Mouse (Mus musculus): Measurements from ENCODE around the gene Oca2. TPM values are rescaled to one million over a fixed set of nuclear protein-coding genes. Genes with fewer than 3 reads are reported as not detected.

Oca2 gene
- polyA plus RNA-seq, 1 experiment from 2014 or later = 0.12 TPM

GRCm38 (mm10) chr7:56519741-56520140 lies 280.2 kb downstream of the Oca2 start:
- Histone ChIP-seq H3K36me3 (no peaks in the 10 kb centered on the region), H3K27ac (replicated peaks) (no peak overlapping the region), H3K9ac (no peak overlapping the region), H3K4me3 (replicated peaks) (no peak overlapping the region), H3K27me3 (no peaks in the 10 kb centered on the region), H3K4me2 (replicated peaks) (no peak overlapping the region), H3K9me3 (replicated peaks) (no peaks in the 10 kb centered on the region), H3K4me1 (no peaks in the 10 kb centered on the region)
- no peak for ATAC-seq (ENCODE audit: insufficient number of reproducible peaks, low FRiP score, low TSS enrichment, low read depth)
- WGBS = 5% methylated on average over 5 of the region's 5 CpGs

GRCm38 (mm10) chr7:56534856-56535255 lies 295.3 kb downstream of the Oca2 start:
- Histone ChIP-seq H3K4me1 (no peaks in the 10 kb centered on the region), H3K27ac (replicated peaks) (no peak overlapping the region), H3K4me2 (replicated peaks) (no peak overlapping the region), H3K4me3 (replicated peaks) (no peak overlapping the region), H3K9me3 (replicated peaks) (no peaks in the 10 kb centered on the region), H3K9ac (no peak overlapping the region), H3K27me3 (no peaks in the 10 kb centered on the region), H3K36me3 (no peaks in the 10 kb centered on the region)
- ATAC-seq (ENCODE audit: insufficient number of reproducible peaks, low FRiP score, low TSS enrichment, low read depth) = no peak
- WGBS = 43% methylated on average over 2 of the region's 2 CpGs

- WGBS = 35% methylated on average over 4 of the region's 4 CpGs
- ATAC-seq (ENCODE audit: insufficient number of reproducible peaks, low FRiP score, low TSS enrichment, low read depth) = peak; percentile 47; the same call in 1 of the 2 replicates
- no peaks in the 10 kb centered on the region for H3K36me3 ChIP-seq
- no peak overlapping the region for H3K4me3 ChIP-seq (replicated peaks)
- no peak overlapping the region; the same call in 1 of the 2 replicates for H3K27ac ChIP-seq (replicated peaks)
- H3K4me2 ChIP-seq (replicated peaks) = no peak overlapping the region
- no peaks in the 10 kb centered on the region for H3K9me3 ChIP-seq (replicated peaks)
- no peaks in the 10 kb centered on the region for H3K27me3 ChIP-seq
- H3K4me1 ChIP-seq = 0 out of 2 replicates have a peak, but pooled peaks cover 6% of the 10 kb centered on the region
- no peak overlapping the region for H3K9ac ChIP-seq
Observed at GRCm38 (mm10) chr7:56549226-56549625, 309.7 kb downstream of the Oca2 start.

- no peak for ATAC-seq (ENCODE audit: insufficient number of reproducible peaks, low FRiP score, low TSS enrichment, low read depth)
- H3K36me3 ChIP-seq = no peaks in the 10 kb centered on the region
- no peaks in the 10 kb centered on the region for H3K27me3 ChIP-seq
- H3K4me1 ChIP-seq = 0 out of 2 replicates have a peak, but pooled peaks cover 6% of the 10 kb centered on the region
- H3K4me2 ChIP-seq (replicated peaks) = no peak overlapping the region
- no peak overlapping the region for H3K27ac ChIP-seq (replicated peaks)
- no peak overlapping the region for H3K4me3 ChIP-seq (replicated peaks)
- H3K9me3 ChIP-seq (replicated peaks) = no peaks in the 10 kb centered on the region
- no peak overlapping the region for H3K9ac ChIP-seq
- WGBS = 10% methylated on average over 1 of the region's 1 CpGs
Observed at GRCm38 (mm10) chr7:56551804-56552203, 312.2 kb downstream of the Oca2 start.

Other genes with a start within 250 kb of the Oca2 start
- gene Nipa1, start 219.8 kb upstream of the Oca2 start, polyA plus RNA-seq (2015; fragmentation: Nextera tagmentation; extraction: Ambion mirVana) = 8.7 and 9.2 TPM in 2 replicates
- 22.3 and 26.4 TPM in 2 replicates for gene Herc2, start 189.6 kb upstream of the Oca2 start, polyA plus RNA-seq (2015; fragmentation: Nextera tagmentation; extraction: Ambion mirVana)

Data from embryonic facial prominence, embryonic 15.5 days (tissue).